Mouse (Mus musculus) heart, adult 2 months (tissue): ENCODE data around the gene Olfr734.

ENCODE experiments used
- CTCF ChIP-seq: fragments of 200-600 bp; IDR thresholded peaks from 2 replicates; pipeline ENCODE4 v1.8.1; 2022; ENCODE audit warnings: antibody characterized with exemption, mild to moderate bottlenecking, moderate library complexity
- EP300 ChIP-seq: fragments of 200-500 bp; IDR thresholded peaks from 2 replicates; pipeline ENCODE4 v1.6.1; 2011; ENCODE audit warnings: low read depth, low read length, control low read depth; ENCODE audit not compliant: insufficient read depth
- POLR2A ChIP-seq: fragments of 200-500 bp; IDR thresholded peaks from 2 replicates; pipeline ENCODE4 v1.6.1; 2011; ENCODE audit warnings: mild to moderate bottlenecking, low read depth, low read length, control low read depth; ENCODE audit not compliant: insufficient read depth

DNA sequence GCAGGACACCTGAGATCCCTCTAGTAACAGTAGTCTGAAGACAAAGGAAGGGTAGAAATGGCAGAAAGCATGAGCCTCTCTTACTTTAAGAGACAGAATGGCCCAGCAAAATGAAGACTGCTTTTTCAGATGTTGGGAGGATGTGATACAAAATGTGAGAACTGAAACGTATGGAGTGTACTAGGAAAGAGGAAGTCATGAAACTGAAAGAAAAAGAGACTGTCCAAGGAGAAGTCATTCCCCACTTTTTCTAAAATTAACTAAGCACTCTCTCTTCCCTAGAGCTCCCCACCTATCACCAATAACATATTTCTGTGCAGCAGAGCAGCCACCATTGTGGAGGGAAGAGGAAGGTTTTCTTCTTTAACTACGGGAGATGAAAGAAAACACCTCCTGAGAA, 31.0 kb upstream of the Olfr734 start, which contains the start of gene Tlr11:
- TF ChIP-seq CTCF (no peak), EP300 (no peak), POLR2A (no peak)
